Mouse (Mus musculus) c-Kit-positive CD71-positive TER-119-negative erythroid progenitor cells, embryonic 14.5 days (primary cell): ENCODE measurements around the gene Gpr156.

ENCODE experiments used
- DNase-seq: peaks from one replicate; pipeline ENCODE4 v3.0.0-alpha.2; 2013; ENCODE audit warnings: low read depth

Gene Gpr156

DNA sequence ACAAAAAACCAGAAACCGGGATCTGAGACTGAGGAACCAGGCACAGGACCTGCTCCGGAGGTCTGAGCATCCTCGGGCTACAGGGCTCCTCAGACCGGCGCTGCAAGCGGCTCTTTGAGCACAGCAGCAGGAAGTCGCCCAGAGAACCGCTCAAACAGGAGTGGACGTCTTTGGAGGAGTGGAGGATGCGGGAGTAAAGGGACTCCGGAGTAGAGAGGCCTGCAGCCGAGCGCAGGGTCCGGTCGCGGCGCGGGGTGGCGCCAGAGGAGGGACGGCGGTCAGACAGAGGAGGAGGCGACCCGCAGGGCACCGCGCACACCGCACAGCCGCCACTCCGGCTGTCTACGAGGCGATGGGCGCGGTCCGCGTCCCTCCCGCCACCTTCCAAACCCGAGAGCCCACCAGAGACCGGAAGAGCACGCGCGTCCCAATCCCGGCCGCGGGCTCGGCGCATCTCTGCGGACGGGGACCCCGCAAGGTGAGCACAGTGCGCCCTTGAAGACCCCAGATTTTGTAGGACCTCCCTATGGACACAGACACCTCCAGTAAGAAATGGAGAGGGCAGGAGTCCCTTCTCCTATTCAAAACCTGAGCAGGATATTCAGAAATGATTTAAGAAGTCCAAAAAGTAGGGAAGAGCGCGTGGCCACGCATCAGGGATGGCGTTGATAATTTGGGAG is at the start of gene Gpr156:
Gene Gpr156 (plus strand): TSS at position 359 of the 680 bp plus-strand sequence.
- no peak for DNase-seq

DNA sequence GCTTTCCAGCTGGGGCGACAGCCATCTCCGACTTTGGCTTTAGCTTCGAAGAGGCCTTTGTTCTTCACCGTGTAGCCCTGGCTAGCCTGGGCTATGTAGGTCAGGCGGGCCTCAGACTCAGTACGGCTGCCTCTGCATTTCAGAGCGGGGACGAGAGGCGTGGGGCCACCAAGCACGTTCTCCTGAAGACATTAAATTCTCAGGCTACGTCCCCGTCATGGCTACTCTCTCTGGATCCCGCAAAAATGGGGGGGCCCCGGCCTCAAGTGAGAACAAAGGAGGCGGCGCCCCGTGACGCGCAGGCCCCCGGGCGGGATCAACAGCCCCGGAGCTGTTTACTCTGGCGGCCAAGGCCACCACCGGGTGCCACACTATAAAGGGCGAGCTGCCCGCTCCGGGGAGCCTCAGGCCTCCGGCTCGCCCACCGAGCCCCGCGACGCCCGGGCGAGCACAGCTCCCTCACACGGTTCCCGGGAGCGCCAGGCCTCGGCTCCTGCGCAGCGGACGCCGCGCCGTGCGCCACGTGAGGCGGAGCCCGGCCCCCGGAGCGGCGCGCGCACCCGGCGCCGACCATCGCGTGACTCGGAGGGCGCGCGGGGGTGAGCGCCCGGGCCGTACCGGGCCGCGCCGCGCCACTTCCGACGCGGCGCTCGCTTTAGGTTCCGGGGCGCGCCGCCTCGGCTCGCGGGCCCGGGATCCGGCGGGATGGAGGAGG is 48.3 kb upstream of the Gpr156 start, which contains the start of gene Lrrc58:
Gene Lrrc58 (plus strand): TSS at position 599 of the 715 bp plus-strand sequence.
- DNase-seq, result peak; percentile 48

DNA sequence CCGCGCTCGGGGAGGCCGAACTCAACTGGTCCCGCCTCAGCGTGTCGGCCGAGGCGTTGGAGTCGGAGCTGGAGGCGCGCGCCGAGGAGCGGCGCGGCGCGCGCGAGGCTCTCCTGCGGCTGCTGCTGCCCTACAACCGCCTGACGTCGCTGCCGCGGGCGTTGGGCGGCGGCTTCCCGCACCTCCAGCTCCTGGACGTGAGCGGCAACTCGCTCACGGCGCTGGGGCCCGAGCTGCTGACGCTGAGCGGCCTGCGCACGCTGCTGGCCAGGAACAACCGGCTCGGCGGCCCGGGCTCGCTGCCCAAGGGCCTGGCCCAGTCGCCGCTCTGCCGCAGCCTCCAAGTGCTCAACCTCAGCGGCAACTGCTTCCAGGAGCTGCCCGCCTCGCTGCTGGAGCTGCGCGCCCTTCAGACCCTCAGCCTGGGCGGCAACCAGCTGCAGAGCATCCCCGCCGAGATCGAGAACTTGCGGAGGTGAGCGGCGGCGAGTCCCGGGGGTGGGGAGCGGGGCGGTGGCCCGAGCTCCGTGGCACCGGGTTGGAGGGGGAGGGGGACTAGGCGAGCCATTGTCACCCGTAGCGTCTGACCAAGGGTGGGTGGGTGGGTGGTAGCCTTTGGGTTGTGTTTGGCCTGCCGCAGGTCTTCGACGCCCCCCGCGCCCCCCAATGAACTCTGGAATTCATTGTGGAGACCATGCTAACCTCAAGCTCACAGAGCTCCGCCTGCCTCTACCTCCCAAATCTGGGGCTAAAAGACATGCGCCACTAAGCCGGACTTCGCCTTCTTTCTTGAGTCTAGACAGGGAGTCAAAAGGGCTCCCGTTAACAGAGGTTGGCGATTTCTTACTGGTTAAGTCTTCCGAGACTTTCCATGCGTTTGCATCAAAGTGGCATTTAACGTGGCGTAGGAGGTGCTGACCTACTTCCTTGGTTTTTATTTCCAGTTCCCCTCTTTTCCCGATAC is 47.5 kb upstream of the Gpr156 start:
- DNase-seq, result peak; percentile 14

DNA sequence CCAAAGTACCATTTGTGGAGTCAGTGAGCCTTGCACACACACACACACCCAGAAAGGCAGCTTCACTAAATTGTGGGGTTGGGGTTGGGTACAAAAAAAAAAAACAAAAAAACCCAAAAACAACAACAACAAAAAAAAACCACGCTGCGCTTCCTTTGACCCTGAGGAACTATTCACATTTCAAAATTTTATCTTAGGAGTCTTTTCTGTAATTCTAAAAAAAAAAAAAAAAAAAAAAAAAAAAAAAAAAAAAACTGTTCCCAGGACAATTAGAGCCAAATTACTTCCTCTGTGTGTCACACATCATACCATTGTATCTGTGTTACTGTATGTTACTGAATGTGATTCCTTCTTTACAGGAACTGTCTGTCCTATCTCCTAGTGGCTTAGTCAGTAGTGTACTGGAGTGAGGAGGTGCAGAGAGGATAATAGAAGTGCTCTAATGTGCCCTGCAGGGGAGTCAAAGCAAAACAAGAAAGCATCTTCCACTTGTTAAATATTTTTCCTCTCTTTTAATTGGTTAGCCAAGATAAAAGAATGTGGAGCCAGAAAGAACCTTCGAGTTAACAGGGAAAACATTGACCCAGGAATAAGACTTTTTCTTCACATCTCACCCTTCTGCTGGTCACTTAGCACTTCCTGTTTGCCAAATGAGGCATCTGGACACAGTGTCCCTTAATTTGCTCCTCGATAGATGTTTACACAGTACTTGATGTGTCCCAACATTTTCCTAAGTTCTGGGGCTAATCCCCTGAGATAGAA is 46.6 kb upstream of the Gpr156 start:
- DNase-seq, result no peak

DNA sequence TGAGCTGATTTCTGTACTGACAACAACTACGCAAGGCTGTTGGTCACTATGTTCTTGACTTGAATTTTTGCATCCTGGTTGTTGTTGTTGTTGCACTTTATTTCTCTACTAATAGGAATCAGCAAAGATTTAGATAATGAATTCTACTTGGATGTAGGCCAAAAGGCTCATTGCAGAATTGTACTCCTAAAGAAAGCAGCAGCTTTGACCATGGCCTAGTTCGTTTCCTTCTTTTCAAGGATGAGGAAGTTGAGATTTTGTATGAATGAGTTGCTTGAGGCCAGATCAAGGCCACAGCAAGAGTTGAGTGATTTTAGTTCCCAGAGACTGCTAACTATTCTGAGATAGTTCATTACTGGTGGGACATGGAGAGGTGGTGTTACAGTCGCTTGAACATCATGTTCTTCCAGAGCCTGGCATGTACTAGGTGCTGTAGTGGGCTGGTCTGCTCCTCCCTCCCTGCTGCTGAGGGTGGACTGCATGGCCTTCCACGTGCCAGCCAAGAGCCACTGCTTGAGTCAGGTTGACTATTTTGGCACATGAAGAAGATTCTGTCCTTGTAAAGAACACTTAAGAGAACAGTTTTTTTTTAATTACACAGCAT is 45.1 kb upstream of the Gpr156 start:
- DNase-seq, result no peak

DNA sequence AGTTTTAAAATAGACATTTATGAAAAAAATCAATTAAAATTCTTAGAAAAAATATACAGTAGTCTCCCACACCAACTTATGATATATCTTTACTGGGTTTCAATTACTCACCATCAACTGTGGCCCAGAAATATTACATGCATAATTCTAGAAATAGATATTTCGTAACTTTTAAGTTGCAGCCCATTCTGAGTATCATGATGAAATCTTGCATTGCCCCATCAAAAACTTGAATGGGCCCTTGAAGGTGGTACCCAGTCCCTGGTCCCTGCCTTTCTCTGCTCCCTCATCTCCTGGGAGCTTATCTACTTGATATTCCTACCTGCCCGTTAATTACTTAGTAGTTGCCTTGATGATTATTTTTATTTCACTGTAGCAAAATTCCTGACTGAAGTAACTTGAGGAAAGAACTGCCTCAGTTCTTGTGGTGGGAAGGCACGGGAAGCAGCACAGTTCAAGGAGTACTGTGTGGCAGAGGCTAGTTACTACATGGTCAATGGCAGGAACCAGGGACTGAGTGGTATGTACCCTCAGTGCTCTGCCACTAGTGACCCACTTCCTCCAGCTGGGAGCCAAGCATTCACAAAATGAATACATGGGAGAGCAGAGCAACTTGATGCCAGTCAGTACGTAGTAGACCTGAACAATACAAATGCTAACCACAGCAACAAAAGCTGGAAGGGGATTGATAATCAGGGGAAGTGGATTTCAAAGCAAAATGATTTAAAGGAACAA is 41.6 kb upstream of the Gpr156 start:
- no peak for DNase-seq

DNA sequence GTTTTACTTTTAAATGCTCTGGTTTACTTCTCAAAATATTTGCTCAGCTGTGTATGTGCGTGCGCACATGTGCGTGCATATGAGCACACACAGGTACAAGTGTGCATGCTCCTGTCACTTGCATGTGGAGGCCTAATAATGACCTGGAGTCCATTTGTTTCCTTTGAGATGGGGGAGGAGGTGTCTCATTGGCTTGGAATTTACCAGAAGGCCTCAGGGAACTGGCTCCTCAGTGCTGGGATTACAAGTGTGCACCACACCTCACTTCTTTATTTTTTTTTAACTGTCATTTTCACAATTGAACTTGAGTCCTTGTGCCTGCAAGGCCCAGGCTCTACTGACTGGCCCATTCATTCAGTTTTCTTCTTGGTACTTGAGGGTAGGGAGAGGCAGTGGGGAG is 38.9 kb upstream of the Gpr156 start:
- no peak for DNase-seq

DNA sequence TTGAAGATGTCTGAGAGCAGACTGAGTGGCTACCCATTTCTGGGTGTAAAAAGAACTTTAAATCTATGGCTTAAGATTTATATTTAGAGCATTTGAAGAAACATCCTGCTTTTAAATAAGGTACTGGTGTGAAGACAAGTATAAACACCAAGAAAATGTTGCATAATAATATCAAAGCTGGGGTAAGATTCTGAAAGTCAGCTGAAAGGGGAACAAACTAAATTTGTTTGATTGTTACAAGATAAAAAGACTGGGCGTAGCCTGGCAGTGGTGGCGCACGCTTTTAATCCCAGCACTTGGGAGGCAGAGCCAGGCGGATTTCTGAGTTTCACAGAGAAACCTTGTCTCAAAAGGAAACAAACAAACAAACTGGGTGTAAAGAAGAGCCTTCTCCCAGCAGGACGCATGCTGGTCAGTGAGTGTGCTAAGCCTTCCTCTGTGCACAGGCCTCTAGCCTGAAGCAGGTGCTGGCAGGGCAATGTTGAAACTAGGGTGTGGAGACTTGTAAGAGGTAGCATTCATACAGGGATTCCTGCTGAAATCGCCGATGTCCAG is 37.3 kb upstream of the Gpr156 start:
- DNase-seq, result no peak

DNA sequence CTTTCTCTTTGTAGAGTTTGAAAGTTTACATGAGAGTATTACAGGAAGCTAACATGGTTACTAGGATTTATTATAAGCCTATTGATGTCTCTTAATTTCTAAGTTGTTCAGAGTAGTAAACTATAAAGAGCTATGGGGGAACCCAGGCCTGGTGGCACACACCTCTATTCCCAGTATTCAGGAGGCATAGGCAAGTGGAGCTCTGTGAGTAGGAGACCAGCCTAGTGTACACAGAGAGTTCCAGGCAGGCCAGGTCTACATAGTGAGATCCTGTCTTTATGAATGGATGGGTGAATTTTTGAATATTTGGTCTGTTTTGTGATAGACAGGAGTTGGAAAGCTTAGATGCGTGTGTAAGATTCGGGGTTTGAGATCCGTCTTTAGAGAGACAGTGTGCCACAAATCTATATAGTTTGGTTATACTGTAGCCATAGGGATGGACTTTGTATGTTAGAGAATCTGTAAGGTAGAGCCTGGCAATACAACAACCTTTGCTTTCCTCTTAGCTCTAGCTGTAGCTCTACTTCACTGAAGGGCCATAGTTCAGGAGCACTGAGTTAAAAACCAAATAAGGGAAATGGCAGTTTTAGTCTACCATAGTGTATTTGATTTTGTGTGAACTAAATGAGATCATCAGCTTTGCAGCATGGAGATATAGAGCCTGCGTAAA is 36.4 kb upstream of the Gpr156 start:
- no peak for DNase-seq

DNA sequence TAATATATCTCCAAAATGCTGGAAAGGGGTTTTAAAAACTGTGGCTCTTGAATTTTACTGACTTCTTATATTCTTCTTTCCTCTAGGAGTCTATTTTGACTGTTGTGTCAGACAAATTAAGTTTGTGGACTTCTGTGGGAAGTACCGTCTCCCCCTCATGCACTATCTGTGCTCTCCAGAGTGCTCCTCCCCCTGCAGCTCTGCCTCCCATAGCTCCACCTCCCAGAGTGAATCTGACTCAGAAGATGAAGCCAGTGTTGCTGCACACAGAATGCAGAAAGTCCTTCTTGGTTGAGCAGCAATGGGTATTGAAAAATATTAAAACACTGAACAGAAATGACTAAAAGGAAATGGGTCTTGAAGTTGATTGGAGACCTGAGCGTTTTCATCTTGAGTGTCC is 35.1 kb upstream of the Gpr156 start:
- DNase-seq, result no peak

DNA sequence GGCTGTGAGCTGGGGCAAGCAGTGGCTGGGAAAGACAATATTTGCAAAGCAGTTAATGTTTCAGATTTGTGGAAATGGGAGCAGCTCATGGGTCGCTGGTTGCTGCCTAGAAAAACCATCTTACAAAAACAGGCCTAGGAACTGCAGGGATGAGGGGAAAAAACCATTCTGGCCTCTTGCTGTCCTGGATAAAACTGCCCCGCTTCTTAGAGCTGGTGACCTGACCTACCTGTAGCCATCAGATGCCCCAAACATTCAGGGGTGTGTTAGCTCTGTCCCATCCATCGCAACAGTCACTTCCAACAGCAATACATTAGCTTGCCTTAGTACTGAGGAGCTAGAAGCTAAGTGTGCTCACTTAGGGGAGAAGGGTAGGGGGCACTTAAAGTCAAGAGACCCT is 27.3 kb upstream of the Gpr156 start:
- DNase-seq, result no peak

DNA sequence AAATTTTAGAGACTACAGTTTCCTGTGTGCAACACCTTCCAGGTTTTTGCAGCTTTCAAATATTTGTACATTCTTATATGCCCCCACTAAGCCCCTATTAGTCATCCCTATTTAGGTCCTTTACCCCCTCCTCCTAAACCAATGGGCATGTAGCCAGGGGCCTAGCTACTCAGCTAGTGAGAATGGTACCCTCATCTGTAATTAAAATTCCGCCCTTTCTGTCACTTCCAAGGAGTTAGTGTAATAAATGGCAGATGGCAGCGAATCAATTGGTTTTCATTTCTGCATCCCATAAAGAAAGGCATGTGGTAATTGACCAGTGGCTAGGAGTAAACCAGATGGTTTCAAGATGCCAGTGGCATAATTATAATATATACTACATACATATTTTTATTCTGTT is 23.6 kb upstream of the Gpr156 start:
- DNase-seq, result no peak

DNA sequence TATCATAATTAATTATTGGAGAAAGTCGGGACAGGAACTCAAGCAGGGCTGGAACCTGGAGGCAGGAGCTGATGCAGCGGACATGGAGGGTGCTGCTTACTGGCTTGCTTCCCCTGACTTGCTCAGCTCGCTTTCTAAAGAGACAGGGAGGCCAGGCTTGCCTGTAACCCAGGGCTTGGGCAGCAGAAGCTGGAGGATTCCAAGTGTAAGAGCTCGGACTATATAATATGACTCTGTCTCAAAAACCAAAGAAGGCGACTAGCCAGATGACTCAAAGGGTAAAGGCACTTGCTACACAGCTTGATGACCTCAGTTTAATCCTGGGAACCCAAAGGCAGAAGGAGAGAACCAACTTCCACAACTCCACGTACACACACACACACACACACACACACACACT is 22.9 kb upstream of the Gpr156 start:
- DNase-seq, result no peak

DNA sequence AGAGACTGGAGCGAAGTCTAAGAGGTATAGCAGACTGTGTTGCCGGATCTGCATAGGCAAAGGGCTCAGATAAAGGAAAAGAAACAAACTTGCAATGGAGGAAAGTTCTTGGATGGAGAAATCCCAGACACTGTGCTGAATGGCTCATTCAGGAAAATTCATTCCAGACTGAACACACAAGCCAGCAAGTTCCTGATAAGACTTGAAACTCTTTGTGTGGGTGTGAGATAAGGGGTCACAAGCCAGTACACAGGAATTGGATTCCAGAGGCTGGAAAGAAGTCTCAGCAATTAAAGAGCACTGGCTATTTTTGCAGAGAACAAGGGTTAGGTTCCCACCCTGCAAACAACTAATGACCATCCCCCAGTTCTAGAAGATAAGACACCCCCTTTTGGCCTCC is 22.4 kb upstream of the Gpr156 start:
- DNase-seq, result no peak

DNA sequence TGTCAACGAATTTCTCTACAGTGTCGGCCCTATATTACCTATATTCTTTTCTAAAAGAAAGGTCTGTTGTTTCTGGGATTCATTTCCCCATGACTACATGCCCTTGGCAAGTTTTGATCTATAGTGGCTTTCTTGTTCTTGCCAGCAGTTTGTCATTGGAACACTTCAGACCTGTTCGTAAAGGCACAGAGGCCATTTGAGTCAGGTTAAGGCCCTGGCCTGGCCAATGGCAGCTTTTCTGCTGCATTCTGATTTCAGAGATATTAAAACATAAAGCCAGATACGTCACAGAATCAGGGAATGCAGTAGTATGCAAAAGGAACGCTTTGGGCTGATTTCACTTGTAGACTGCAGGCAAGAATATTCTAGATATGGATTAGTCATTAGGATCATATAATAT is 17.5 kb upstream of the Gpr156 start:
- DNase-seq, result no peak

DNA sequence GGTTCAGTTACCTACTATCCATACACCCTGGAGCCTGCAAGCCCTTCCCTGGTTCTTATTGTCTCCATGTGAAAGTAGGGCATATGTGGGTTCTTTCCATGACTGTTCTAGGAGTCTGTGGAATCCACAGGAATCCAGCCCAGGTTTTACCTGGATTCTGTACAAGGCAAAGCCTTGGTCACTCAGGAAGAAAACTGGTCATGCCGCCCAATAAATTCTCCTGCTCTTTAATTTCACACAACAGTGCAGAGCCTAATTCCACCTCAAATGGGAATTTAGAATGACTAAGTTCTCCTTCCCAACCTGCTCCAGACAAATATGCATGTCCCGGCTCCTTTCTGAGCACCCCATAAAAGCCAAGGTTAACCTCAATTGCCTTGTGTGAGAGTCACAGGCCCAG is 16.9 kb upstream of the Gpr156 start:
- no peak for DNase-seq

DNA sequence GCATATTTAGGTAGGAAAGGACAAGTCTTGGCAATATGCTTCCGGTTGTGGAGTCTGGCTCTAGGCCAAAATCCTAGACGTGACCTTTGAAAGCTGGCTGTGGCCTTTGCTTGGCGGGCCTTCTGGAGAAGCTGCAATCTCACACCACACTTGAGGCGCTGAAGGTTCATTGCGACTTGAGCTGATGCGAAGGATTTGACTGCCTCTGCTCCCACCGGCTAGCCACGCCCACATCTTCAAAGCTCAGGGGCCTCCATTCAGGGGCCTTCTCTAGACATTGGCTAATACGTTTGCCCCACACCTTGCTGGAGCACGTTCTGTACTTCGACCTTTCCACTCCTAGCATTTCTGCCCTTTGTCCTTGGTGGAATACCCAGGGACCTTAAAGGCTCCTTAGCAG is 15.0 kb upstream of the Gpr156 start:
- DNase-seq, result no peak

DNA sequence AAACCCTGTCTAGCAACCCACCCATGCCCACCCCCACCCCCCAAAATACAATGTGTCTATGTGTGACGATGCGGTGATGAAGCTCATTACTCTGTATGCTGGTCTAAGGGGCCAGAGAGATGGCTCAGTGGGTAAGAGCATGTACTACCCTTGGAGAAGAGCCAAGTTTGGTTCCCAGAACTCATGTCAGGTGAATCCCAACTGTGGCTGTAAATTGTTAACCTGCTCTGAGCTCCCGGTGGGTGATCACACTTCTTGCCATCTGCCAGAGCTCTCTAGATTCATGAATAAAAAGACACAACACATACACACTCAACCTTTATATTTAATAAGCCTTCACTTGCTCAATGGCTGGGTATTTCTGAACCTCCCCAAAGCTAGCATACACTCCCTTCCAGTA is 9.8 kb upstream of the Gpr156 start:
- no peak for DNase-seq

DNA sequence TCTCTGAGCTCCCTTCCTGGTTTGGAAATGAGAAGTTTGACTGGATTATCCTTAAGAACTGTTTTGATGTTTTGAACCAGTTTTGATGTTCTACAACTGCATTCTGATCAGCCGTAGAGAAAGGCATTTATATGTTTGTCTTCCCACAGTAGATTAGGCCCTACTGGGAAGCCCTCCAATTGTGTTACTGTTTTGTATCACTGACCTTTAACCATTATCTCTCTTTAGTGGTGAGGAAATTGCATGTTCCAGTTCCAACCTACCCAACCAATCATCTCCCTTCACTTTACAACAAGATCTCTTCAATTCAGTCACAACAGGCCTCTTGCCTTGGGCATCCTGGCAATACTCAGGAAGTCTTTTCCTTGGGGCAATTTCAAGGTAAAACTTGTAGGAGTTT is 5.2 kb upstream of the Gpr156 start:
- DNase-seq, result no peak

DNA sequence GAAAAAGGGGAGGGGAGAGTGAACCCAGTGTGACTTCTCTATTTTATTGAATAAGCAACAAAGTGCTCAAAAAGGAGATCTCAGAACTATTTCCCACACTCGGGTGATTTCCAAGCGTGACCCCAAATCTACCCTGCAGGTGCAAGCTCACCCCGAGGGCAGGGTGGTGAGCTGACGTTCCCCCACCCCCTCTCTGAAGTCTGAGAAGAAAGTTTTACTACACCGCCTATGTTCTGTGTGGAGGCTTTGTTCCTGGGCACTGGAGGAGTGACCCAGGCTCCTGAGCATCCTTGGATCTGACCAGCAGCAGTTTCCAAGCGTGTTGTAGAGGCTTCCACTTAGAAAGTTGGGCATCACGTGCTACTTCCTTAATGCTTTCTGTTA is 514 bp downstream of the Gpr156 start:
- no peak for DNase-seq
